Mouse (Mus musculus) MEL (cell line): ENCODE measurements around the gene Daglb. TPM values are rescaled to one million over a fixed set of nuclear protein-coding genes. Genes with fewer than 3 reads are reported as not detected.

Experiments
- DNase-seq: peaks from one replicate; pipeline ENCODE4 v3.0.0; 2011; ENCODE audit warnings: low read depth, low spot score
- H3K27ac ChIP-seq: 2 replicates; pipeline ENCODE4 v1.5.1; 2012; ENCODE audit warnings: low read depth, mild to moderate bottlenecking, control low read depth, low read length, moderate library complexity; ENCODE audit not compliant: control insufficient read depth
- H3K27me3 ChIP-seq, 2 experiments: fragments of 150-350 bp in 1 of 2; sonication (generic) in 1 of 2; 2 replicates each; pipeline ENCODE4 v1.6.1; 2012; ENCODE audit warnings: low read length in 2 of 2, mild to moderate bottlenecking in 2 of 2, improper control_type of control experiment in 1 of 2, moderate library complexity in 1 of 2; ENCODE audit not compliant: insufficient read depth in 2 of 2, control insufficient read depth in 1 of 2
- H3K36me3 ChIP-seq, 2 experiments: 2 replicates each; pipeline ENCODE4 v1.6.1; 2012 to 2014; ENCODE audit warnings: low read length in 2 of 2, improper control_type of control experiment in 1 of 2, inconsistent platforms in 1 of 2, mild to moderate bottlenecking in 1 of 2; ENCODE audit not compliant: insufficient read depth in 2 of 2, control insufficient read depth in 1 of 2
- H3K4me1 ChIP-seq, 2 experiments: fragments of 150-350 bp in 1 of 2; sonication (generic) in 1 of 2; 2 replicates each; pipeline ENCODE4 v1.6.1; 2012; ENCODE audit warnings: low read length in 2 of 2, improper control_type of control experiment in 1 of 2, mild to moderate bottlenecking in 1 of 2; ENCODE audit not compliant: insufficient read depth in 2 of 2, control insufficient read depth in 1 of 2
- H3K4me3 ChIP-seq, 2 experiments: fragments of 150-350 bp in 1 of 2; sonication (generic) in 1 of 2; 2 replicates each; pipeline ENCODE4 v1.5.1; 2012; ENCODE audit warnings: low read depth in 2 of 2, low read length in 2 of 2, mild to moderate bottlenecking in 2 of 2, moderate library complexity in 2 of 2, control low read depth in 1 of 2, improper control_type of control experiment in 1 of 2; ENCODE audit not compliant: control insufficient read depth in 1 of 2, insufficient read depth in 1 of 2
- H3K79me2 ChIP-seq: 2 replicates; pipeline ENCODE4 v1.6.1; 2012; ENCODE audit warnings: mild to moderate bottlenecking, low read length, moderate library complexity; ENCODE audit not compliant: control insufficient read depth, poor library complexity, insufficient read depth
- H3K9ac ChIP-seq: 2 replicates; pipeline ENCODE4 v1.6.1; 2012; ENCODE audit warnings: low read depth, mild to moderate bottlenecking, control low read depth, low read length, moderate library complexity; ENCODE audit not compliant: control insufficient read depth, poor library complexity, severe bottlenecking
- H3K9me3 ChIP-seq: fragments of 150-350 bp; sonication (generic); replicated peaks from 2 replicates; pipeline ENCODE4 v1.6.1; 2012; ENCODE audit warnings: mild to moderate bottlenecking, low read length, improper control_type of control experiment, moderate library complexity; ENCODE audit not compliant: insufficient read depth
- BHLHE40 ChIP-seq: IDR thresholded peaks from 2 replicates; pipeline ENCODE4 v1.6.1; 2012; ENCODE audit warnings: low read depth, mild to moderate bottlenecking, inconsistent platforms, low read length, improper control_type of control experiment, borderline replicate concordance
- CHD1 ChIP-seq: IDR thresholded peaks from 2 replicates; pipeline ENCODE4 v1.6.1; 2012; ENCODE audit warnings: low read depth, mild to moderate bottlenecking, inconsistent platforms, low read length, improper control_type of control experiment
- CHD2 ChIP-seq: IDR thresholded peaks from 2 replicates; pipeline ENCODE4 v1.6.1; 2011; ENCODE audit warnings: low read length, improper control_type of control experiment
- CTCF ChIP-seq, 3 experiments: IDR thresholded peaks in 2 of 3; conservative IDR thresholded peaks in 1 of 3; 2 replicates each; pipeline ENCODE4 v1.5.1; 2011 to 2012; ENCODE audit warnings: low read length in 3 of 3, low read depth in 2 of 3, mild to moderate bottlenecking in 2 of 3, improper control_type of control experiment in 1 of 3, inconsistent platforms in 1 of 3, mixed read lengths in 1 of 3, moderate library complexity in 1 of 3; ENCODE audit not compliant: control insufficient read depth in 1 of 3, insufficient read depth in 1 of 3, poor library complexity in 1 of 3, severe bottlenecking in 1 of 3
- E2F4 ChIP-seq: IDR thresholded peaks from 2 replicates; pipeline ENCODE4 v1.6.1; 2011; ENCODE audit warnings: low read depth, low read length, improper control_type of control experiment, borderline replicate concordance
- JUND ChIP-seq: IDR thresholded peaks from 2 replicates; pipeline ENCODE4 v1.6.1; 2011; ENCODE audit warnings: low read depth, mild to moderate bottlenecking, improper control_type of control experiment, low read length
- KAT2A ChIP-seq: conservative IDR thresholded peaks from 2 replicates; pipeline ENCODE4 v1.6.1; 2012; ENCODE audit warnings: low read depth, low read length, improper control_type of control experiment, inconsistent platforms
- MAFK ChIP-seq: IDR thresholded peaks from 2 replicates; pipeline ENCODE4 v1.6.1; 2011; ENCODE audit warnings: low read depth, mild to moderate bottlenecking, low read length, improper control_type of control experiment, borderline replicate concordance
- MEF2A ChIP-seq: IDR thresholded peaks from 2 replicates; pipeline ENCODE4 v1.6.1; 2014; ENCODE audit warnings: low read depth, mild to moderate bottlenecking, inconsistent platforms, low read length, improper control_type of control experiment; ENCODE audit not compliant: poor library complexity, insufficient replicate concordance, severe bottlenecking; ENCODE audit errors: extremely low read depth
- MXI1 ChIP-seq: IDR thresholded peaks from 2 replicates; pipeline ENCODE4 v1.6.1; 2011; ENCODE audit warnings: mild to moderate bottlenecking, low read depth, low read length, improper control_type of control experiment
- MYB ChIP-seq: IDR thresholded peaks from 2 replicates; pipeline ENCODE4 v1.6.1; 2011; ENCODE audit warnings: mild to moderate bottlenecking, low read depth, low read length, improper control_type of control experiment
- MYC ChIP-seq: IDR thresholded peaks from 2 replicates; pipeline ENCODE4 v1.6.1; 2011; ENCODE audit warnings: low read depth, mild to moderate bottlenecking, low read length, improper control_type of control experiment, moderate library complexity
- POLR2AphosphoS2 ChIP-seq: IDR thresholded peaks from 2 replicates; pipeline ENCODE4 v1.6.1; 2011; ENCODE audit warnings: low read length, improper control_type of control experiment
- RAD21 ChIP-seq: IDR thresholded peaks from 2 replicates; pipeline ENCODE4 v1.6.1; 2011; ENCODE audit warnings: mild to moderate bottlenecking, low read depth, low read length, improper control_type of control experiment
- RCOR1 ChIP-seq: IDR thresholded peaks from 2 replicates; pipeline ENCODE4 v1.6.1; 2012; ENCODE audit warnings: low read depth, mild to moderate bottlenecking, inconsistent platforms, low read length, improper control_type of control experiment
- SMC3 ChIP-seq: IDR thresholded peaks from 2 replicates; pipeline ENCODE4 v1.6.1; 2011; ENCODE audit warnings: low read depth, low read length, improper control_type of control experiment
- TAL1 ChIP-seq: IDR thresholded peaks from 2 replicates; pipeline ENCODE4 v1.6.1; 2012; ENCODE audit warnings: mild to moderate bottlenecking, inconsistent platforms, low read length, moderate library complexity, mixed read lengths
- TBP ChIP-seq: IDR thresholded peaks from 2 replicates; pipeline ENCODE4 v1.8.0; 2011; ENCODE audit warnings: low read depth, low read length, improper control_type of control experiment
- USF1 ChIP-seq: IDR thresholded peaks from 2 replicates; pipeline ENCODE4 v1.6.1; 2014; ENCODE audit warnings: low read depth, mild to moderate bottlenecking, inconsistent platforms, low read length, improper control_type of control experiment, moderate library complexity
- USF2 ChIP-seq, 2 experiments: IDR thresholded peaks; 2 replicates each; pipeline ENCODE4 v1.6.1; 2011 to 2012; ENCODE audit warnings: improper control_type of control experiment in 2 of 2, low read length in 2 of 2, borderline replicate concordance in 1 of 2, inconsistent platforms in 1 of 2, low read depth in 1 of 2, mild to moderate bottlenecking in 1 of 2; ENCODE audit not compliant: insufficient read depth in 1 of 2
- polyA plus RNA-seq, 2 experiments: library from polyadenylated mRNA; stranded (reverse) in 1 of 2; unstranded in 1 of 2; fragments of >175 nt in 1 of 2; fragments of >200 nt in 1 of 2; gene quantifications; 2 replicates each; pipeline versions ENCODE4 v1.2.1 to v1.2.4; 2012; ENCODE audit warnings: low replicate concordance in 2 of 2, low read depth in 1 of 2; ENCODE audit not compliant: insufficient read length in 2 of 2, insufficient read depth in 1 of 2, missing spikeins in 1 of 2
- total RNA-seq: library from RNA; depleted of rRNA; stranded (reverse); fragments of 300-350 nt; gene quantifications from 2 replicates; pipeline ENCODE4 v1.2.3, GENCODE M21; 2012

The Daglb gene
- total and polyA plus RNA-seq, 3 experiments, result 8.9 to 10.4 TPM; not detected in 1

DNA sequence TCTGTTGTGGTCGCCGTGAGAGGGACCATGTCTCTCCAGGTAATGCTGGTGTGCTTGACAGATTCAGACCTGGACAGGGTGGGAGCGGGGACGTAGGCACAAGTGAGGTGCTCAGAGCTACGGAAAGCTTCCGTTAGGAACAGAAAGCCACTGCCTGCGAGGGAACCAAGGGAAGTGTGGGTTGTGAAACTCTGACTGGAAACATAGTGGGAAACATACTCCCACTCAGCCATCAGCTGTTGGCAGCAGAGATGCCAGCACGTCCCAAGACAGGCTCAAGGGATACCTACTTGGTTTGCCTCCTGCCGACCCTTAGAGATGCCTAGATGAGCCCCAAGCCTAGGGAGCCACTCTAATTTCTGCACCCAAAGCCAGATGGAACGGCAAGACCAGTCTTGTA lies 22.8 kb downstream of the Daglb start:
- Histone ChIP-seq H3K27ac (no peak overlapping the region), H3K4me3 (no peak overlapping the region), H3K9me3 (no peaks in the 10 kb centered on the region), H3K36me3 (peaks cover 0 to 2% of the 10 kb centered on the region in 2 experiments; a peak in 2 of 4 replicates), H3K79me2 (no peaks in the 10 kb centered on the region), H3K4me1 (no peaks in the 10 kb centered on the region), H3K27me3 (no peaks in the 10 kb centered on the region), H3K9ac (no peak overlapping the region)
- no peak for DNase-seq
- TF ChIP-seq MXI1 (no peak), CHD2 (no peak), CTCF (IDR thresholded peaks at IDR 0.05 in 2 of 3, conservative IDR thresholded peaks at IDR 0.05 in 1 of 3; ENCODE audit: control insufficient read depth in 1 of 3, insufficient read depth in 1 of 3, low read depth in 2 of 3, low read length in 3 of 3, poor library complexity in 1 of 3, severe bottlenecking in 1 of 3) (no peak), E2F4 (no peak), USF2 (IDR thresholded peaks at IDR 0.05; ENCODE audit: borderline replicate concordance in 1 of 2, insufficient read depth in 1 of 2, low read depth in 1 of 2, low read length in 2 of 2) (no peak), MYB (no peak), KAT2A (no peak), MAFK (no peak), RCOR1 (no peak), BHLHE40 (no peak), MEF2A (no peak), MYC (no peak), POLR2AphosphoS2 (no peak), TBP (no peak)

- Histone ChIP-seq H3K27me3 (no peaks in the 10 kb centered on the region), H3K36me3 (peaks cover 0 to 2% of the 10 kb centered on the region in 2 experiments; a peak in 2 of 4 replicates), H3K4me3 (no peak overlapping the region), H3K9me3 (no peaks in the 10 kb centered on the region), H3K79me2 (no peaks in the 10 kb centered on the region), H3K9ac (no peak overlapping the region), H3K4me1 (no peaks in the 10 kb centered on the region), H3K27ac (no peak overlapping the region)
- no peak for DNase-seq
- TF ChIP-seq JUND, result no peak
- no peak for TF ChIP-seq TBP
- TF ChIP-seq USF1, result no peak
- TF ChIP-seq MYC, result no peak
- no peak for TF ChIP-seq CHD1
- no peak for TF ChIP-seq BHLHE40
- no peak for TF ChIP-seq TAL1
- no peak for TF ChIP-seq MYB
- no peak for TF ChIP-seq RAD21
- TF ChIP-seq MEF2A, result no peak
- TF ChIP-seq SMC3, result no peak
- TF ChIP-seq CTCF (IDR thresholded peaks at IDR 0.05 in 2 of 3, conservative IDR thresholded peaks at IDR 0.05 in 1 of 3; ENCODE audit: control insufficient read depth in 1 of 3, insufficient read depth in 1 of 3, low read depth in 2 of 3, low read length in 3 of 3, poor library complexity in 1 of 3, severe bottlenecking in 1 of 3), result no peak
- no peak for TF ChIP-seq USF2 (IDR thresholded peaks at IDR 0.05; ENCODE audit: borderline replicate concordance in 1 of 2, insufficient read depth in 1 of 2, low read depth in 1 of 2, low read length in 2 of 2)
Observed at GRCm38 (mm10) chr5:143487998-143488397, 23.6 kb downstream of the Daglb start.
